Mouse (Mus musculus) ES-Bruce4 (cell line): ENCODE measurements at regions not wholly inside any gene's neighbourhood (a gene's known extent, or its start where the extent isn't known, plus 50 kb on each side); places are given as distances from the start of the nearest gene placed in this dataset.

ENCODE experiments used
- CTCF ChIP-seq: IDR thresholded peaks from one replicate; pipeline ENCODE4 v1.8.1; 2011; ENCODE audit warnings: low read depth, low read length
- EP300 ChIP-seq: IDR thresholded peaks from 2 replicates; pipeline ENCODE4 v1.6.1; 2011; ENCODE audit warnings: low read depth, low read length; ENCODE audit not compliant: insufficient read depth

DNA sequence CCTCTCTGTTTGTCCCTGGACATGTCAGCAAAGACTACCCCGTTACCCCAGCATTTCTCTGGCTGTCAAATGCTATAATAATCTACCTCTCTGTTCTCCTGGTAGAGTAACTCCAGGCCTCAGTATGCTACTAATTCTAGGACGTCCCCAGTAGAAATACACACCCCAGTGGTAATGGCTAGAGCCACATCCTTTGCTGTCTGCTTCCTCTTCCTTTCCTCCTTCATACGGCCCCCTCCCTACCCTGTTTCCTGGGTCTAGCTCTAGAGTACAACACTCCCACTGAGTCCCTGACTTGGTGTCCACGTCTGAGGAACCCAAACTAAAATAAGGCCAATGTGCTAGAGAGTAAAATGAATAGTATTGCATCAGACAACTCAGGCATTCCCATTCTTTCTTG lies 287.1 kb upstream of the Gm765 start:
- TF ChIP-seq EP300: no peak
- TF ChIP-seq CTCF: no peak
